Mouse (Mus musculus): ENCODE results near the gene Braf. TPM values are rescaled to one million over a fixed set of nuclear protein-coding genes. Genes with fewer than 3 reads are reported as not detected.

Gene Braf
- total RNA-seq, 4 experiments from 2014 or later = 14.9 to 16.4 (median 15.7) TPM

GRCm38 (mm10) chr6:39556900-39557659, 168.2 kb downstream of the Braf start:
- DNase-seq (ENCODE audit: low spot score) = no peak

- no peak for DNase-seq (ENCODE audit: low spot score)
Measured at GRCm38 (mm10) chr6:39555648-39555945, 169.7 kb downstream of the Braf start.

- DNase-seq (ENCODE audit: low spot score) = no peak
Measured at GRCm38 (mm10) chr6:39554888-39555647, 170.2 kb downstream of the Braf start.

Other genes starting within 250 kb of the Braf start
- 1 to 10 TPM; 4.6 to 6.4 (median 5.7) TPM for gene Dennd2a, start 167.6 kb downstream of the Braf start, total RNA-seq (2022)
- gene Adck2, start 151.6 kb downstream of the Braf start, total RNA-seq (2022) = 10 to 100 TPM in 3 of 4 experiments, 1 to 10 TPM in 1; 9.4 to 15.7 (median 13.7) TPM
- not detected for gene Gm42420, start 139.7 kb downstream of the Braf start, total RNA-seq (2022)
- gene Ndufb2, start 132.9 kb downstream of the Braf start, total RNA-seq (2022) = 100 to 1,000 TPM; 683 to 751 (median 738) TPM
- 100 to 1,000 TPM in 3 of 4 experiments, 10 to 100 TPM in 1; 91.8 to 121 (median 111) TPM for gene Mrps33, start 85.5 kb upstream of the Braf start, total RNA-seq (2022)
- 1 to 10 TPM in 3 of 4 experiments, under 1 TPM in 1; 0.69 to 1.6 (median 1.1) TPM for gene Tmem178b, start 147.8 kb upstream of the Braf start, total RNA-seq (2022)

All from heart, adult 8-10 months (tissue).